In genomic region chr10:10558337-10558711, GRCm38 (mm10) we compare ENCODE assay signal across 8 mouse cellular contexts. TPM values are rescaled to one million over a fixed set of nuclear protein-coding genes. Genes with fewer than 3 reads are reported as not detected.
DNase-seq lines count a peak whose midpoint lies in the region; ATAC-seq and TF ChIP-seq lines count a peak whose summit lies in the region.

No protein-coding gene starts in this region.

- no peaks in the 10 kb centered on the region for H3K4me1 ChIP-seq in cerebellum, adult 2 months (ENCODE audit: control insufficient read depth, insufficient read depth, low read length)
- no peaks in the 10 kb centered on the region for H3K4me1 ChIP-seq in lung, postnatal 0 days (ENCODE audit: insufficient read depth, low read depth, low read length)
- H3K4me1 ChIP-seq in liver, embryonic 14.5 days (replicated peaks; ENCODE audit: control insufficient read depth in 2 of 2, insufficient read depth in 2 of 2, low read length in 1 of 2): no peaks in the 10 kb centered on the region

- H3K27ac ChIP-seq in cerebellum, adult 2 months (ENCODE audit: insufficient read depth, low read length): no peak overlapping the region
- H3K27ac ChIP-seq in lung, postnatal 0 days (ENCODE audit: low read length): no peak overlapping the region
- no peak overlapping the region for H3K27ac ChIP-seq in liver, embryonic 14.5 days

- peak overlapping the region; percentile 60 for H3K4me3 ChIP-seq in cerebellum, adult 2 months (replicated peaks; ENCODE audit: insufficient read depth, low read depth, low read length)
- peak overlapping the region; percentile 68; the same call in 1 of the 2 replicates for H3K4me3 ChIP-seq in lung, postnatal 0 days (ENCODE audit: low read depth, low read length)
- peak overlapping the region in 1 of 2 experiments; percentile 49; a peak in 2 of 4 replicates for H3K4me3 ChIP-seq in liver, embryonic 14.5 days (ENCODE audit: insufficient read depth in 1 of 2, low read depth in 2 of 2, low read length in 2 of 2)

- 22% methylated on average over 5 of the region's 5 CpGs for WGBS in cerebellum, adult 2 months
- WGBS in lung, postnatal 0 days: 28% methylated on average over 5 of the region's 5 CpGs
- WGBS in liver, embryonic 14.5 days (ENCODE audit: insufficient replicate concordance): 28% methylated on average over 5 of the region's 5 CpGs

- H3K9me3 ChIP-seq in lung, postnatal 0 days (ENCODE audit: low read length): no peaks in the 10 kb centered on the region
- no peaks in the 10 kb centered on the region for H3K9me3 ChIP-seq in liver, embryonic 14.5 days (ENCODE audit: control insufficient read depth, low read length)

- no peak for TF ChIP-seq POLR2A in cerebellum, adult 2 months (IDR thresholded peaks at IDR 0.05; ENCODE audit: borderline replicate concordance, insufficient read depth, low read length)

- intact Hi-C loops in left cerebral cortex, postnatal 14 days (cut with DNase I): no loop called here

- H3K9ac ChIP-seq in lung, postnatal 0 days (replicated peaks; ENCODE audit: low read depth): no peak overlapping the region
- no peak overlapping the region for H3K9ac ChIP-seq in liver, embryonic 14.5 days (replicated peaks)

- H3K4me2 ChIP-seq in lung, postnatal 0 days (replicated peaks; ENCODE audit: low read depth, low read length): peak overlapping the region; percentile 98
- peak overlapping the region; percentile 48 for H3K4me2 ChIP-seq in liver, embryonic 14.5 days (ENCODE audit: low read depth)

- no peak for TF ChIP-seq CTCF in cerebellum, adult 2 months (IDR thresholded peaks at IDR 0.05; ENCODE audit: borderline replicate concordance, insufficient read depth, low read depth, low read length)
- no peak for TF ChIP-seq CTCF in lung, postnatal 0 days (IDR thresholded peaks at IDR 0.05)
- TF ChIP-seq CTCF in liver, embryonic 14.5 days (IDR thresholded peaks at IDR 0.05; ENCODE audit: low read depth): no peak

- no peak for DNase-seq in cerebellum, adult 2 months
- DNase-seq in cerebellum, adult 11-12 months: no peak
- DNase-seq in lung, postnatal 0 days (ENCODE audit: low spot score): no peak
- no peak for DNase-seq in lung, postnatal 36 days
- no peak for DNase-seq in liver, embryonic 14.5 days (ENCODE audit: low read depth in 3 of 3, low spot score in 3 of 3)
- DNase-seq in urinary bladder, postnatal 14 days (ENCODE audit: low spot score): no peak
- DNase-seq in left cerebral cortex, postnatal 14 days (ENCODE audit: low spot score in 2 of 2): no peak

- no peaks in the 10 kb centered on the region for H3K27me3 ChIP-seq in cerebellum, adult 2 months (ENCODE audit: control insufficient read depth, insufficient read depth, low read length)
- no peaks in the 10 kb centered on the region for H3K27me3 ChIP-seq in lung, postnatal 0 days (replicated peaks; ENCODE audit: insufficient read depth, low read length)
- H3K27me3 ChIP-seq in liver, embryonic 14.5 days (ENCODE audit: control insufficient read depth, insufficient read depth, low read length): no peaks in the 10 kb centered on the region

- no peaks in the 10 kb centered on the region for H3K36me3 ChIP-seq in lung, postnatal 0 days (ENCODE audit: insufficient read depth, low read length)
- no peaks in the 10 kb centered on the region for H3K36me3 ChIP-seq in liver, embryonic 14.5 days (replicated peaks; ENCODE audit: control insufficient read depth, insufficient read depth, low read depth)

- no peak for TF ChIP-seq EP300 in lung, postnatal 0 days (IDR thresholded peaks at IDR 0.05)
- TF ChIP-seq EP300 in liver, embryonic 14.5 days (IDR thresholded peaks at IDR 0.05; ENCODE audit: low read depth): no peak

- ATAC-seq in lung, postnatal 0 days: no peak
- no peak for ATAC-seq in liver, embryonic 14.5 days (ENCODE audit: insufficient read depth)
- ATAC-seq in erythroid progenitor cell, adult 5-6 weeks (replicated peaks; ENCODE audit: low FRiP score, poor library complexity, severe bottlenecking): no peak

RNA-seq across cellular contexts. Expression of gene Rab32, which starts 0.3 kb away (rescaled TPM):
- 1.6 and 2.0 TPM in 2 replicates for polyA plus RNA-seq in cerebellum, adult 2 months (2012; rRNA removed)
- 18.8 and 20.3 TPM in 2 replicates for polyA plus RNA-seq in lung, postnatal 0 days (2015; fragmentation: Nextera tagmentation; extraction: Ambion mirVana)
- polyA plus RNA-seq in liver, embryonic 14.5 days (2012; rRNA removed): 6.0 and 8.4 TPM in 2 replicates
- polyA plus RNA-seq in liver, embryonic 14.5 days (2014; fragmentation: Nextera tagmentation; extraction: Ambion mirVana): 18.6 and 20.1 TPM in 2 replicates
- 1 to 10 TPM; 1.6 to 1.7 TPM for total RNA-seq in left cerebral cortex, postnatal 14 days (2021)
- 11.2 and 22.2 TPM in 2 replicates for total RNA-seq in erythroid progenitor cell, adult 5-6 weeks (2015; ENCODE audit: low replicate concordance)
- total RNA-seq in erythroid progenitor cell, adult 5-6 weeks (2017; ENCODE audit: low replicate concordance): 9.8 and 10.3 TPM in 2 replicates
